Mouse (Mus musculus) kidney, adult 2 months (tissue): Measurements from ENCODE around the gene Gm12216.

Experiments used
- CTCF ChIP-seq: fragments of 200-500 bp; conservative IDR thresholded peaks from 2 replicates; pipeline ENCODE4 v1.5.1; 2011; ENCODE audit warnings: low read depth, mild to moderate bottlenecking, control low read depth, low read length, moderate library complexity, mixed read lengths; ENCODE audit not compliant: insufficient read depth, insufficient read length
- POLR2A ChIP-seq: fragments of 200-500 bp; IDR thresholded peaks from one replicate; pipeline ENCODE4 v1.6.1; 2011; ENCODE audit warnings: low read depth, low read length, control low read depth

- TF ChIP-seq CTCF (no peak), POLR2A (no peak)
Observed at GRCm38 (mm10) chr11:53773087-53773486, 86.0 kb downstream of the Gm12216 start, which contains the start of gene Gm17334.
